In genomic region chr11:70844559-70845456, GRCm38 (mm10) we compare ENCODE assay signal across 7 mouse cellular contexts. TPM values are rescaled to one million over a fixed set of nuclear protein-coding genes. Genes with fewer than 3 reads are reported as not detected.
DNase-seq lines count a peak whose midpoint lies in the region; ATAC-seq lines count a peak whose summit lies in the region.

Gene Rabep1 (plus strand): TSS chr11:70844778.

- H3K27me3 ChIP-seq in limb, embryonic 10.5 days (ENCODE audit: low read depth, poor library complexity, severe bottlenecking), result no peaks in the 10 kb centered on the region
- H3K27me3 ChIP-seq in midbrain, embryonic 13.5 days, result no peaks in the 10 kb centered on the region

- no peaks in the 10 kb centered on the region for H3K36me3 ChIP-seq in limb, embryonic 10.5 days
- H3K36me3 ChIP-seq in midbrain, embryonic 13.5 days, result no peaks in the 10 kb centered on the region

- peak within 1 kb of the TSS; percentile 96 for H3K27ac ChIP-seq in limb, embryonic 10.5 days
- peak within 1 kb of the TSS; percentile 89 for H3K27ac ChIP-seq in midbrain, embryonic 13.5 days

- H3K4me3 ChIP-seq in limb, embryonic 10.5 days, result peak within 1 kb of the TSS; percentile 98
- H3K4me3 ChIP-seq in midbrain, embryonic 13.5 days (replicated peaks), result peak within 1 kb of the TSS; percentile 93

- peak within 1 kb of the TSS; percentile 97 for H3K9ac ChIP-seq in midbrain, embryonic 13.5 days (replicated peaks)

- no peaks in the 10 kb centered on the region for H3K9me3 ChIP-seq in limb, embryonic 10.5 days (replicated peaks)
- H3K9me3 ChIP-seq in midbrain, embryonic 13.5 days, result no peaks in the 10 kb centered on the region

- peak within 1 kb of the TSS; percentile 79 for H3K4me2 ChIP-seq in midbrain, embryonic 13.5 days (replicated peaks)

- peak; percentile 88 for ATAC-seq in granulocyte monocyte progenitor cell, adult 5-6 weeks (replicated peaks; ENCODE audit: poor library complexity, severe bottlenecking)
- ATAC-seq in midbrain, embryonic 13.5 days, result peak; percentile 97

- peaks cover 26% of the 10 kb centered on the region for H3K4me1 ChIP-seq in limb, embryonic 10.5 days
- peaks cover 19% of the 10 kb centered on the region for H3K4me1 ChIP-seq in midbrain, embryonic 13.5 days (replicated peaks)

- DNase-seq in adrenal gland, adult 8-10 months, result peak; percentile 92
- DNase-seq in embryo, embryonic 9.5 days (ENCODE audit: extremely low spot score), result peak; percentile 99
- DNase-seq in kidney, adult 11 months, result peak; percentile 86
- peak; percentile 99 for DNase-seq in limb, embryonic 10.5 days (ENCODE audit: low spot score)
- DNase-seq in spleen, adult 12 weeks (ENCODE audit: low spot score), result peak; percentile 75

- WGBS in limb, embryonic 10.5 days, result under 1% methylated on average over 86 of the region's 88 CpGs
- WGBS in midbrain, embryonic 13.5 days, result under 1% methylated on average over 80 of the region's 88 CpGs

RNA-seq across cellular contexts. Expression of gene Rabep1, which starts in this region (rescaled TPM):
- 100 to 1,000 TPM; 127 to 241 (median 172) TPM for total RNA-seq in adrenal gland, adult 8-10 months (2022)
- total RNA-seq in granulocyte monocyte progenitor cell, adult 5-6 weeks (2014; fragmentation: Nextera tagmentation), result 20.4 and 22.5 TPM in 2 replicates
- 32.1 and 36.9 TPM in 2 replicates for total RNA-seq in granulocyte monocyte progenitor cell, adult 5-6 weeks (2017)
- 28.1 and 33.1 TPM in 2 replicates for polyA plus RNA-seq in limb, embryonic 10.5 days (2016; fragmentation: Nextera tagmentation; extraction: Ambion mirVana)
- 74.0 and 77.2 TPM in 2 replicates for polyA plus RNA-seq in midbrain, embryonic 13.5 days (2015; fragmentation: Nextera tagmentation; extraction: Ambion mirVana)

Comparison
In these comparisons a context has a peak if more than half of its experiments do, and no peak if none do; other contexts are left out.
1. Peak in every context shown above with its lines: DNase-seq, ATAC-seq, H3K4me3 ChIP-seq and H3K27ac ChIP-seq.